Mouse (Mus musculus): ENCODE data around the gene Sidt1.

Sidt1 gene

DNA sequence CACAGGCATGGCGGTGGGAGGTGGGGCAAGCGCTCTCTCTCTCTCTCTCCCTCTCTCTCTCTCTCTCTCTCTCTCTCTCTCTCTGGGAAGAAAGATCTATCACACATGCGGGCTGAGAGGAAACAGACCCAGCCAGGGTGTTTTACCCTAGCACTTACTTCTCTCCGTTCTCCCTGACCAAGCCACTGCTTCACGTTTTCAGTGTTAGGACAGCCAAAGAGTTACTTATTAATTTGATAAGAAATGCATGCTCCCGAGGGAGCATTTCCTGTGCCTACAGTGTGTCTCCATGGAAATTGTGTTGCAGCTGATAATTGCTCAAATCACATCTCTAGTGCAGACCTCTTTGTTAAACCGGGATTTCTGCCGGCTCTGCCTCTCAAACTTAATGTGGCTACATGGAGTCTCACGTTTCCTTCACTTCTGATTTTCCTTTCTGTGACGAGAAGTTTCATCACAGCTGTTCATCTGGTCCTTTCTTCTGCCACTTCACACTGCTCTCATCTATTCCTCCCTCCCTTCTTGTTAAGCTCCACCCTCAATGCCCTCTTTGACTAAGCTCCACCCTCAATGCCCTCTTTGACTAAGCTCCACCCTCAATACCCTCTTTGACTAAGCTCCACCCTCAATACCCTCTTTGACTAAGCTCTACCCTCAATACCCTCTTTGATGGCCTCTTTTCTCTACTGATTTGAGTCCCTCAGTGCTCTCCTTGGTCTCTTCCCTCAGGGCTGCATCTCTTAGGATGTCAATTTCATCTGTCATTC is 30.7 kb downstream of the Sidt1 start:
- WGBS: 55% methylated on average over 10 of the region's 10 CpGs

DNA sequence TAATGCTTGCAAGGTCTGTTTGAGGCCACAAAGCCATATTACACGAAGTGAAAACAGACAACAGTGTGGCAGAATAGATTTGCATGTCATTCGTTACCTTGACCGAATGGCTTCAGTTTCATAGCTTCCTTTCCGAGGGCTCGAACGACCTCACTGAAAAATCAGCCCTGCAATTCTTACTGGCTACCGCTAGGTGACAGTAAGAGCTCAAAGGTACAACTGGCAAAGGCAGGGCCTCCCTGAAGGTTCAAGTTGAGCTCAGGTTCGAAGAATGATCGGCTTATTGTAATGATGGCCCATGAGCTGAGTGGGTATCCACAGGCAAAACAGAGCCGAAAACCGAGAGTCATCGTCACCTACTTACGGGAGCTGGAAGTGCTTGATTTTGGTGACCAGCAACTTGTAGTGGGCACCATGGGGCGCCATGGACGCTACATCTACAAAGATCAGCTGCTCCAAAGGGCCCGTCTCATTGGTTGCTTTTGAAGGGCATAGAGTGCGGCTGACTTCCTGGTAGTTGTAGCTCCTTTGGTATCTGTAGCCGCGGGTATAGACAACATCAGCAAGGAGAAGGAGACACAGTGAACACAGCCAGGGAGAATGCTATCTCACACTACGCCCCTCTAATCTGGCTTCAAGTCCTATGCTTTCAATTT is 33.4 kb downstream of the Sidt1 start:
- WGBS: 81% methylated on average over 20 of the region's 20 CpGs

GRCm38 (mm10) chr16:44292681-44293080 is 40.3 kb downstream of the Sidt1 start:
- WGBS: 94% methylated on average over 2 of the region's 2 CpGs

- 75% methylated on average over 4 of the region's 4 CpGs for WGBS
Observed at GRCm38 (mm10) chr16:44289004-44289648, 43.9 kb downstream of the Sidt1 start.

DNA sequence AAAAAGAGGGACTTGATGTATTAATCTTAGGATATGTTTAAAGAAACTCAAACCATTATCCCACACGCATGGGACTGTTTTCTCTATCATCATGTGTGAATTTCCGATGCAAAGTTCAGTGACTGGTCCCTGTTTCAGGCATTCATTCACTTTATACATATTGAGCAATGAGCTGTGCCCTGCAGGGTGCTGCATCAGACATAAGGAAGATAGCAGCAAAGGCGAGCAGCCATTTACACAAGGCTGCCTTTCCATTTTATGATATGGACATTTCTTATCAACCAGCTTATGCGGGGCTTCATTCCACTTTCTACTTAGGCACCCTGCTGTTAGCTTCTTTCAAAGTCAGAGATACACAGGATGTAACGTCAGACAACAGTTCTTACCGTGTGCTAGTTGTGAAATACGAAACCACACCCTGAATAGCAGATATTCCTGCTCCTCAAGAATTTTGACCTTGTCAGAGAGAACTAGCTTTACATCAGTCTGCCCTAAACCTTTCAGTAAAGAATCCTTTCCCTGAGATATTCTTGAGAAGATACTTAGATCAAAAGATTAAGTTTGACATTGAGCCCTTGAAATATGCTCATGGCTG is 45.5 kb downstream of the Sidt1 start:
- WGBS: 79% methylated on average over 7 of the region's 7 CpGs

DNA sequence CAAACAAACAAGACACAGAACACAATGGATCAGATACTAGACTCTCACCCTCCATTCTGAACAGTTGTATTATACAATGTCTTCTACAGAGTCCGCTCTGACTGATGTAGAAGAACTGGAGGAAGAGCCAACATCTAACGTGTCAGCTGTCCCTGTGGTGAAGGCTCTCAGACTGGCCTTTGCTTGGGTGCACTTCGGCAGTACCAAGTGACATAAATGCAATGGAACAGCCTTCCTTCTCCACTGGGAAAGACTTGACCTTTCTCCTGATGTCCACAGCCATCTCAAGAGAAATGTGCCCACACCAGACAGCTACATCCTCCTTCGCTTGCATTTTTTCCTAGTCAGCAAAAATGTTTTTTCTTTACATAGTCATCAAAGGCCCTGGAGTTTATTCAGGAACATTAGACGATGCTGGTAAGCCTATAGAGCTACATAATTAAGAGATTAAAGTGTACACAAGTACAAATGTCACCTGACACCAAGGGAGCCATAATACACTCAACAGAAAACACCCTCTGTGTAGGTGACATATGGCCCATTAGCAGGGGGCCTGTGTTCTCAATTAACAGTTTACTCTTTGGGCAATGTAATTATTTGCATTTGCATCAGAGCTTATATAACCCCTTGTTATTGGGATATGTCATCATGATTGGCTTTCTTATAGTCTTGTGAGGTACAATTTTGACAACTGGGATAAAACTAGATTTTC is 50.2 kb downstream of the Sidt1 start:
- WGBS: 80% methylated on average over 5 of the region's 5 CpGs

- 85% methylated on average over 3 of the region's 3 CpGs for WGBS
Observed at GRCm38 (mm10) chr16:44282036-44282435, 51.0 kb downstream of the Sidt1 start.

DNA sequence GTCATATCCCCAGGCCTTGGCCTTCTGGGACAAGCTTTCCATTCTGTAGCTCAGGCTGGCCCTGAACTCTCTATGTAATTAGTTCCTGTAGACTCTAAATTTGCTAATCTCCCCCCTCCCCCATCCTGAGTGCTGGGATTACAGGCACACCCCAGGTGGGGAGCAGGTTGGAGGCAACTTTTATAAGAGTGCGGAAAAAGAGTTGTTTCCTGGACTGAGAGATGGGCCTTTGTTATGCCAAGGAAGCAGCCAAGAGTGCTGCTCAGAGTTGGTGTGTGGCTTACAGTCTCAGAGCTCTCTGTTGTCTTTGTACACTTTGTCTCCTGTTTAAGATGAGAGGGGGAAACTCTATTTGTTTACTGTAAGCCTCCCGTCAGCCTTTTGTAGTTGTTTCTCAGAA is 52.2 kb downstream of the Sidt1 start:
- WGBS: 65% methylated on average over 2 of the region's 2 CpGs

- WGBS: 57% methylated on average over 10 of the region's 10 CpGs
Observed at GRCm38 (mm10) chr16:44277212-44277611, 55.8 kb downstream of the Sidt1 start.

DNA sequence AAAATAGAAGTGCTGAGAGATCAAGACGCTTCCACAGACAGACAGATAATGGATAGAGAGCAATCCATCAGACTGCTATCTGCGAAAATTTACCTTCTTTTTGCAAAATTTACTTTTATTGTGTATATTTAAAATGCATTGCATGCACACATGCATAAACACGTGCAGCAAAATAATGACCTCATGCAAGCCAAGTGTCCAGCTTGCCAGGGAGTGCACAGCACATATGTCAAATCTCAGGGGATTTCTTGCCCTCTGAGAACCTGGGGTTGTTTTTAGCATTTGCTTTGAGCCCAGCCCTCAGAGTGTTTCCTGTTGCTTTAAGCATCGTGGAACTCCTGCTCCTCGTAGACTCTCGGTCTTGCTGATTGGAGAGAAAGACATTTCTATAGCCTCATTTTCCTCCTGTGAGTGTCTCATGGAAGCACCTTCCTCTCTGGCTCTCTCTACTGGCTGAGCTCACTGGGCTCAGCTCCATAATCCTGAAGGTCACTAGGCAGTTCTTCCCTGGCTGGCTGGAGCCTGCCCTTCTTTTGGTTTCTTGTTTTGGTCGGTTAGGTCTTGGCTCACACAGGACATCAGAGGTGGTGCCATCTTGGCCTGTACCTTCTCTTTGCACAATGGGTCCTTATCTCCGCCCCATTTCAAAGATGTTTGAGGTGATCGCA is 61.5 kb downstream of the Sidt1 start:
- 64% methylated on average over 9 of the region's 9 CpGs for WGBS

GRCm38 (mm10) chr16:44270606-44271005 is 62.4 kb downstream of the Sidt1 start:
- 64% methylated on average over 5 of the region's 5 CpGs for WGBS

DNA sequence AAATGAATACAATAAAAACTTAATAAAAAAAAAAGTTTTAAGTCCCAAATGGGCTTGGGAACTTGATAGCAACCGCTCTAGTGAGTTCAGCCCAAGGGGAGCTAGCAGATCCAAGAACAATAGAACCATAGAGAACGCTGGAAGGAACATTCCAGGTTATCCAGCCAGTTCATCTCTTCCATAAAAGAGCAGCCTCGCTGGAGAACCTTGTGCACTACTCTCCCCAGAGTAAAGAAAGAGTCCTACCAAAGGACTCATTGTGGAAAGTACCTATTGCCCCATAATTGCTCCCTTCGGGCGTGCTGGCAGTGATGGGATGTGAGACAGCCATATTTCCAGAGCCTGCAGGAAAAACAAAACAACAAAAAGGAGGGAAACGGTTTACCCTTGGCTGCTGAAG is 63.4 kb downstream of the Sidt1 start:
- 72% methylated on average over 6 of the region's 6 CpGs for WGBS

DNA sequence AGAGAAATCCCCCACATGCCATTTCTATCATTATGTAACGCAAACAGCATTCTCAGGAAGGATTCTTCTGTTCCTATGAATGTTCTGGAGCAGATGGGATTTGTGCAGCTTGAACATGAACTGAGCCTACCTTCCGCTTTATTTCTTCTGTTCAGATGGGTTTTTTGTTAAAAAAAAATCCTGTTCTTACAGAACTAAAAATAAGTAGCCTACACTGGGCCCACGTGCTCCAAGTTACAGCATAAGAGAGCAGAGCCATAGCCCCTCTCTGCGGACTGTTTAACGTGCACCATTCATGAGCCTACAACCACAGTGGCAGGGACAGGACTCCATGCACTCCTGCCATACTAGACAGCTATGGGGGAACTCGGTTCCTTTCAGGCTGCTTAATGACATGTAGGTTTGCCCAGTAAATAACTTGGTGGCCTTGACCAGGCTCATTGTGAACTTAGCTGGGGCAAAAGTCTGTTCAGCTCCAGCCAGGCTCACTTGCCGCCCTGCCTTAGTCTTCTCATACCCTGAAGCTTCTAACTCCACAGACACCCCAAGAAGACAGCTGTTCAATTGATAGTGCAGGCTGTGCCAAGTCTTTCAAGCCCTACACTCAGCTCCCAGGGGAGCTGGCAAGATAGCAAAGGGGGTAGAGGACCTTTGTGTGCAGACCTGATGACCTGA is 64.3 kb downstream of the Sidt1 start:
- 44% methylated on average over 7 of the region's 7 CpGs for WGBS

GRCm38 (mm10) chr16:44265562-44265961 is 67.4 kb downstream of the Sidt1 start:
- WGBS: 91% methylated on average over 6 of the region's 6 CpGs

DNA sequence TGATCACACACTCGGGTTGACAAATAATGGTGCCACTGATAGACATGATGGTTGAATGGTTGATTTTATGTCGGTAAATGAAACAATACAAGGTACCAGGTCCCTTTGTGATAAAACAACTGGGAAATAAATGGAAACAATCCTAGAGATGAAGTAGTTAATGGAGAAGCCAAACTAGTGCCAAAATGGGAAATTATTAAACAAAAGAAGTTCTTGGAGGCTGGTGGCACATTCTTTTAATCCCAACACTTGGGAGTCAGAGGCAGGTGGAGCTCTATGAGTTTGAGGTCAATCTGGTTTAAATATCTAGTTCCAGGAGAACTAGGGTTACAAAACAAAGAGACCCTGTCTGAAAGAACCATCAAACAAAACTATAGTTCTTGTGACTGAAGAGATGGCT is 68.1 kb downstream of the Sidt1 start:
- WGBS: 56% methylated on average over 2 of the region's 2 CpGs

GRCm38 (mm10) chr16:44257476-44257875 is 75.5 kb downstream of the Sidt1 start:
- WGBS: 71% methylated on average over 3 of the region's 3 CpGs

GRCm38 (mm10) chr16:44254698-44255097 is 78.3 kb downstream of the Sidt1 start:
- WGBS: 39% methylated on average over 7 of the region's 7 CpGs

DNA sequence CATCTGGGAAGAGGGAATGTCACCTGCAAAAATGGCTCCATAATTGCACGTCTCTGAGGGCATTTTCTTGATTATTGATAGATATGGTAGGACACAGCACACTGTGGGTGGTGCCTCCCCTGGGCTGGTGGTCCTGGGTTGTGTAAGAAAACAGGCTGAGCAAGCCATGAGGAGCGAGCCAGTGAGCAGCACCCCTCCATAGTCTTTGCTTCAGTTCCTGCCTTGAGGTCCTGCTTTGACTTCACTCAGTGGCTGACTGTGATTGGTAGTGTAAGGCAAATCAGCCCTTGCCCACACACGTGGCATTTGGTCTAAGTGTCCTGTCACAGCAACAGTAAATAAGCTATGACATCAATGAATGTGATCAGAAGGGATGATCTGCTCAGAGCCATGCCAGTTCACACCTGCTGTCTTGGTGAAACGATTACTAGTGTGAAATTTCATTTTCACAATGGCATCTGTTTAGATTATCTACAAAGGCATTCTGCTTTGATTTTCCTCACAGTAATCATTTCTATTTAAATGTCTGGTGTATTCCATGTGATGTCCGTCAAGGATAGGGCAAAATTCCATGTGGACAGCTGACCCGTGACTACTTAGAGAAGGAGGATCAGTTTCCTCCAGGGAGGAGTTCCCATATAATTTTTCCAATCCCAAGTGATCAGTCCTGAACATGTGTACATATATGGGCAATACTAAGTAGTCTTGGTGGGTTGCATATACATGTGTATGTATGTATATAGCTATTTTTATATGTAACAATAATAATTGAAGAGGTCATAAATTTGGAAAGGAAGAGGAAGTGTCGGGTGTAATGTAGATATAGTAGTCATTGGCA is 79.0 kb downstream of the Sidt1 start:
- 66% methylated on average over 7 of the region's 7 CpGs for WGBS

- 92% methylated on average over 3 of the region's 3 CpGs for WGBS
Observed at GRCm38 (mm10) chr16:44252735-44253134, 80.3 kb downstream of the Sidt1 start.

DNA sequence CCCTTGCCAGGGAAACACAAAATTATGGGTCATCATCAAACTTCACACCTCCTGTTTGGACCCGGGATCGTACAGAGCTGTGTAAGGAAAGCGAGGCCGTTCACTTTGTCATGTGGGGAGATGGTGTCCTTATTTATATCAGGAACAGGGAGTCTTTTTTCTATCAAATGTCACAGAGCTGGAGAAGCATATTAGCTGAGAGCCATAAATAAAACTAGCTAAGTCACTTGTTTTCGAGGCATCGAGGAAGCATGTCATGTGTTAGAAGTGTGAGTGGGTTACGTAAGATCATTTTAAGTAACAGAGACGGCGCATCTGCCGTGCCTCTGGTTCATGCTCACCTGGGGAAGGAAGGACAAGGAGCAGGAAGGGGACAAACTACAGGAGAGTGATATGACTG is 83.0 kb downstream of the Sidt1 start:
- 59% methylated on average over 10 of the region's 10 CpGs for WGBS

All from cerebral cortex, adult 2 months (tissue).